Mouse (Mus musculus): ENCODE measurements around the gene Ctnnbip1. TPM values are rescaled to one million over a fixed set of nuclear protein-coding genes. Genes with fewer than 3 reads are reported as not detected.
A peak's percentile ranks its signal among the peaks of the same experiment; 100 is the strongest.

Ctnnbip1 gene
- polyA plus RNA-seq, 1 experiment from 2014 or later: 40.1 TPM

DNA sequence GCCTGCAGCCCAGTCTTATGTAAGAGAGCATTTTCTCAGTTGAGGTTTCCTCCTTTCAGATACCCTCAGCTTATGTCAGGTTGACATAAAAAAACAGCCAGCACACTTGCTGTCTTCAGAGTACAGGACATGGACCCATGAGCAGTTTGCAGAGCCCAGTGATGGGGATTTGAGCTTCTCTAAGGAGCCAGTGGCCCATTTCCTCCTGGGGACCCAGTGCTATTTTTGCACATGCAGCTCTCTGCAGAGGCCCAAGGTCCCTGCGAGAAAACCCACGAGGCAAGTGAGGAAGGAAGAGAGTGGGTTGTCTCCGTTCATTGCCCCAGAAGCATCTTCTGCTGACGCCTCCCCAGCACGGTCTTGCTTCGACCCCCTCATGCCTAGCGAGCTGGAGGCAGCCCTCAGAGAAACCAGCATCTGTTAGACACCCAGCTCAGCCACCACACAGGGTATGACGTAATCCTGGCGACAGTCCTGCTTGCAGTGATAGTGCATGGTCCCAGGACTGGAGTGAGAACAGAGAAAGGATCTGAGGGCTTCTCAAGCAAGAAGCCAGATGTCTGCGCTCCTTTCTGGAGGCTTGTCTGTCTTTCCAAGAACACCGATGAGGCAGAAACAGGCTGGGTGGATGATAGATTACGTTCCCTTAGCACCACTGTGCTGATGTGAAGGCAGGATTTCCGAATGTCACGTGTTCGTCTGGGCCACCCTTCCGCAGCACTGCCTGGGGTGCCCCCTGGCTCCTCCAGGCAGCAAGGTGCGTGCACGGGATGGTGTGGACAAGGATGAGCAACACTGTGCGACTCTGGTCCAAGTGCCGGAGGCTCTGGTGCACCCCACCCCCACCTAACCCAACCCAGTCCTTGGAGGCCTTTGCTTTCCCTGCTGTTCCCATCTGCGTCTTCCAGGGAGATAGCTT lies 44.2 kb downstream of the Ctnnbip1 start:
- peak overlapping the region; percentile 20; the same call in 1 of the 2 replicates for H3K4me2 ChIP-seq (replicated peaks; ENCODE audit: low read depth, low read length)
- ATAC-seq: peak; percentile 42
- H3K4me1 ChIP-seq (ENCODE audit: insufficient read depth, low read depth, low read length): peaks cover 9% of the 10 kb centered on the region
- no peak overlapping the region for H3K4me3 ChIP-seq (ENCODE audit: low read depth, low read length)
- TF ChIP-seq CTCF (IDR thresholded peaks at IDR 0.05) (peak; percentile 30), EP300 (IDR thresholded peaks at IDR 0.05) (no peak)
- no peaks in the 10 kb centered on the region for H3K27me3 ChIP-seq (replicated peaks; ENCODE audit: insufficient read depth, low read length)
- WGBS: 46% methylated on average over 21 of the region's 21 CpGs
- H3K9ac ChIP-seq (replicated peaks; ENCODE audit: low read depth): no peak overlapping the region
- H3K36me3 ChIP-seq (ENCODE audit: insufficient read depth, low read length): no peaks in the 10 kb centered on the region
- 0 out of 2 replicates have a peak overlapping the region, but pooled peaks have one; percentile 2 for H3K27ac ChIP-seq (ENCODE audit: low read length)
- no peaks in the 10 kb centered on the region for H3K9me3 ChIP-seq (ENCODE audit: low read length)
- DNase-seq (ENCODE audit: low spot score): peak; percentile 47

DNA sequence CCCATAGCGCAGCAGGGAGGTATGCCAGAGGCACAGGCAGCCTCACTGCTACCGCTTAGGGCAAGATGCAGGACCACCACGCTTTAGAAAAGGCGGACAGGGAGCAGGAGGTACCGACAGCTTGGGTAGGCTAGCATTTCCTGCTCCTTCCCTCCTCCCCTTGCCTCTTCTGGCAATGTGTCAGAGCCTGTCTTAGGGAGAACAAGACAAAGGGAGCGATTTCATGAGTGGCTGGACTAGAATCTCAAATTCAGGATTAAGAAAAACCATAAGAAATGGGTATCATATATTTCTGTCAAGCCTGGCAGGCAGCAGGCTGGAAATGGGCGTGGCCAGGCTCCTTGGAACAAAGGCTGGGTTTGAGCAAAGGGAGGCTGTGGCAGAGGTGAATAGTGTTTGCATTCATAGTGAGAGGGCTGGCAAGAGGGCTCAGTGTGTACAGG lies 44.9 kb downstream of the Ctnnbip1 start:
- no peak for ATAC-seq
- H3K4me1 ChIP-seq (ENCODE audit: insufficient read depth, low read depth, low read length): peaks cover 9% of the 10 kb centered on the region
- no peaks in the 10 kb centered on the region for H3K27me3 ChIP-seq (replicated peaks; ENCODE audit: insufficient read depth, low read length)
- 0 out of 2 replicates have a peak overlapping the region, but pooled peaks have one; percentile 2 for H3K27ac ChIP-seq (ENCODE audit: low read length)
- peak; percentile 27 for DNase-seq (ENCODE audit: low spot score)
- TF ChIP-seq EP300 (IDR thresholded peaks at IDR 0.05): no peak
- peak overlapping the region; percentile 20; the same call in 1 of the 2 replicates for H3K4me2 ChIP-seq (replicated peaks; ENCODE audit: low read depth, low read length)
- no peaks in the 10 kb centered on the region for H3K9me3 ChIP-seq (ENCODE audit: low read length)
- no peak overlapping the region for H3K9ac ChIP-seq (replicated peaks; ENCODE audit: low read depth)
- no peak overlapping the region for H3K4me3 ChIP-seq (ENCODE audit: low read depth, low read length)
- no peaks in the 10 kb centered on the region for H3K36me3 ChIP-seq (ENCODE audit: insufficient read depth, low read length)
- 34% methylated on average over 7 of the region's 7 CpGs for WGBS

DNA sequence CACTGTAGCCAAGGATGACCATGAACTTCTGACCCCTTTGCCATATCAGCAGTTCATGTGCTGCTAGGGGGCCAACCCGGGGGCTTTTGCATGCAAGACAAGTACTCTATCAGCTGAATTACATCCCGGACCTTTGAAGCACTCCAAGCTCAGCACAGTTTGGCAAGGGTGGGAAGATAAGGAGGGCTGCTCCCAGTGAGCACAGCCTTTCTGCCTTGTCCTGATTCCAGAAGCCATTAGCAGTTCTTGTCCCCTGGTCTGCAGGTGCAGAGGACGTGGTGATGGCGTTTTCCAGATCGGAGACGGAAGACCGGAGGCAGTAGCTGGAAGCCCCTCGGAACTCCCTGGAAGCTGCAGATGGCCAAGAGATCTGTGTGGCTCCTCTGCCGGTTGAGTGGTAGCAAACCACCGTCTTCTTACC lies 45.9 kb downstream of the Ctnnbip1 start:
- no peak overlapping the region for H3K27ac ChIP-seq (ENCODE audit: low read length)
- no peak for ATAC-seq
- no peak overlapping the region for H3K4me3 ChIP-seq (ENCODE audit: low read depth, low read length)
- no peak overlapping the region for H3K4me2 ChIP-seq (replicated peaks; ENCODE audit: low read depth, low read length)
- no peak for DNase-seq (ENCODE audit: low spot score)
- no peak overlapping the region for H3K9ac ChIP-seq (replicated peaks; ENCODE audit: low read depth)
- H3K27me3 ChIP-seq (replicated peaks; ENCODE audit: insufficient read depth, low read length): no peaks in the 10 kb centered on the region
- no peaks in the 10 kb centered on the region for H3K36me3 ChIP-seq (ENCODE audit: insufficient read depth, low read length)
- H3K4me1 ChIP-seq (ENCODE audit: insufficient read depth, low read depth, low read length): peaks cover 9% of the 10 kb centered on the region
- no peaks in the 10 kb centered on the region for H3K9me3 ChIP-seq (ENCODE audit: low read length)
- TF ChIP-seq CTCF (IDR thresholded peaks at IDR 0.05): no peak
- TF ChIP-seq EP300 (IDR thresholded peaks at IDR 0.05): no peak
- WGBS: 71% methylated on average over 10 of the region's 10 CpGs

DNA sequence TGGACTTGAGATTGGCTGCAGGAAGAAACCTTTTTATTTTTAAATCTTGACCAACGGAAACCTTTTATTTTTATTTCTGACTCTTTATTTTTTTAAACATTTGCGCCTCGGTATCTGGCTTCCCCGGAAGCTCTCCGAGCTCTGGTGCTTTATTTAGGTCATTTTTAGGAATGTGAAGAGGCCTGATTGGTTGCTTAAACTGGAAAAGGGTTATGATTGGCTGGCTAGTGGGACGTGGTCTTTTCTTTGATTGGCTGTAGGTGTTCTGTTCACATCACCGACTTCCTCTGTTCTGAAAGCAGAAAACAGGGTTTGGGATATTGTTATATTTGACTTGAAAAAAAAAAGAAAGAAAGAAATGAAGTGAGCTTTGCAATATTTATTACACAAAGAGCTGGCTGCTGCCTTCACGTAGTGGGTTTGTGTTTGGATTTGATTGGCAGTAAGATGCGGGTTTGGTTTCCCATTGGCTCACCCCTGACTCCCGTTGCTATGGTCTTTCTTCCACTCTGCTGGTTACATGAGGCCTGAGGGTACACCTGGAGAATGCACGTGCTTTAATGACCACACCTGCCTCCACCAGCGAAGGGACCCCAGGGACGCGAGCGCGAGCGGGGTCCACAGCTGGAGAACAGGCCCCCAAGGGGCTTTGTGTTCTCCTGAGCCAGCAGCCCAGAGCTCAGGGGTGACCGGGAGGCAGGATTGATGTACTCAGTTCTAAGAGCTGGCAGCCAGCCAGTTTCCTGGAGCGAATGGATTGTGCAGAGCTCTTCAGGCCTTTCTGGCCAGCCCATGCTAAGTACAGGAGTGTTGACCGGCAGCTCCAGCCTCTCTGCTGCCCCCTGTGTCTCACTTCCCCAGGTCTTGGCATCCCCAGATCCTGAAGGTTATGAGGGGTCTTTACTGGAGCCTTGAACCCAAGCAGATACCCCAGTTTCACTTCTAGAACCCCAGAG lies 46.7 kb downstream of the Ctnnbip1 start:
- no peak overlapping the region for H3K9ac ChIP-seq (replicated peaks; ENCODE audit: low read depth)
- H3K4me1 ChIP-seq (ENCODE audit: insufficient read depth, low read depth, low read length): peaks cover 9% of the 10 kb centered on the region
- H3K27me3 ChIP-seq (replicated peaks; ENCODE audit: insufficient read depth, low read length): no peaks in the 10 kb centered on the region
- TF ChIP-seq CTCF (IDR thresholded peaks at IDR 0.05) (peak; percentile 70), EP300 (IDR thresholded peaks at IDR 0.05) (no peak)
- H3K4me2 ChIP-seq (replicated peaks; ENCODE audit: low read depth, low read length): no peak overlapping the region; the same call in 1 of the 2 replicates
- WGBS: 27% methylated on average over 20 of the region's 20 CpGs
- peak; percentile 91 for ATAC-seq
- H3K4me3 ChIP-seq (ENCODE audit: low read depth, low read length): no peak overlapping the region
- peak overlapping the region; percentile 69; the same call in 1 of the 2 replicates for H3K27ac ChIP-seq (ENCODE audit: low read length)
- H3K36me3 ChIP-seq (ENCODE audit: insufficient read depth, low read length): no peaks in the 10 kb centered on the region
- no peaks in the 10 kb centered on the region for H3K9me3 ChIP-seq (ENCODE audit: low read length)
- peak; percentile 96 for DNase-seq (ENCODE audit: low spot score)

DNA sequence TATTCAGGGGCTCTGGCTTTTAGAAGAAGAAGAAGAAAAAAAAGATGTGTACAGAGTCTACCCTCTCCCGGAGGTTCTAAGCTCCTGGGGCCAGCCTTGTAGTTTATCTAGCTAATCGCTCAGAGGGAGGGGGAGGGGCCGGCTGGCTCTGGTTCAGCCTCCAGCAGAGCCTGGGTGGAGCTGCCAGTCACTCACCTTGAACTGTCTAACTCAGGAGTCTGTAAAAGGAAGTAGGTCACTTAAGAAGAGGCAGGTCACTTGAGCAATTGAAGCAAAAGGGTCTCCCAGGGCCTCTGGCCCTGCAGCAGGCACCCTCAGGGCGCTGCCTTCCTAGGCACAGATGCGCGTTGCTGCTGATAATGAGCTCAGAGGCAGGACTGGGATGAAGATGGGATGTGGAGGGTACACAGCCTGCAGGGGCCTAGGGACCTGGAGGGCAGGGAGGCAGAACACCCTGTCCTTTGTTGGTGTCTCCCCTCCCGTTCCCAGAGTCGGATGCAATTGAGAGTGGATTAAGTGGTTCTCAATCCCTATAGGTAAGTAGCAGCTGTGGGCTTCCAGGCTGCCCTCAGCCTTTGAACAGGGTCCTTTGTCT lies 49.5 kb downstream of the Ctnnbip1 start:
- Histone ChIP-seq H3K4me2 (replicated peaks; ENCODE audit: low read depth, low read length) (no peak overlapping the region), H3K4me1 (ENCODE audit: insufficient read depth, low read depth, low read length) (peaks cover 24% of the 10 kb centered on the region), H3K9ac (replicated peaks; ENCODE audit: low read depth) (no peak overlapping the region), H3K4me3 (ENCODE audit: low read depth, low read length) (no peak overlapping the region), H3K9me3 (ENCODE audit: low read length) (no peaks in the 10 kb centered on the region), H3K27ac (ENCODE audit: low read length) (no peak overlapping the region), H3K36me3 (ENCODE audit: insufficient read depth, low read length) (no peaks in the 10 kb centered on the region), H3K27me3 (replicated peaks; ENCODE audit: insufficient read depth, low read length) (no peaks in the 10 kb centered on the region)
- no peak for TF ChIP-seq CTCF (IDR thresholded peaks at IDR 0.05)
- TF ChIP-seq EP300 (IDR thresholded peaks at IDR 0.05): no peak
- ATAC-seq (no peak), DNase-seq (ENCODE audit: low spot score) (peak; percentile 65)
- WGBS: 30% methylated on average over 8 of the region's 8 CpGs
